Mouse (Mus musculus) limb, embryonic 15.5 days (tissue): ENCODE data around the gene Begain. TPM values are rescaled to one million over a fixed set of nuclear protein-coding genes. Genes with fewer than 3 reads are reported as not detected.

Experiments
- ATAC-seq: fragments of 200-750 bp; cut with Nextera tagmentation; 2 replicates; pipeline ENCODE4 v1.8.0; 2017; ENCODE audit warnings: low read depth, moderate TSS enrichment; ENCODE audit not compliant: insufficient number of reproducible peaks, low FRiP score, low TSS enrichment
- H3K27ac ChIP-seq: fragments of 300-500 bp; sonication (generic); 2 replicates; pipeline ENCODE4 v1.5.1; 2015; ENCODE audit warnings: moderate library complexity, mild to moderate bottlenecking, inconsistent platforms
- H3K27me3 ChIP-seq: fragments of 300-500 bp; sonication (generic); 2 replicates; pipeline ENCODE4 v1.6.1; 2015; ENCODE audit warnings: inconsistent platforms
- H3K36me3 ChIP-seq: fragments of 300-500 bp; sonication (generic); 2 replicates; pipeline ENCODE4 v1.6.1; 2015; ENCODE audit warnings: inconsistent platforms
- H3K4me1 ChIP-seq: fragments of 300-500 bp; sonication (generic); 2 replicates; pipeline ENCODE4 v1.6.1; 2015; ENCODE audit warnings: inconsistent platforms
- H3K4me2 ChIP-seq: fragments of 300-500 bp; sonication (generic); 2 replicates; pipeline ENCODE4 v1.6.1; 2015; ENCODE audit warnings: mild to moderate bottlenecking, inconsistent platforms
- H3K4me3 ChIP-seq: fragments of 300-500 bp; sonication (generic); 2 replicates; pipeline ENCODE4 v1.5.1; 2015; ENCODE audit warnings: mild to moderate bottlenecking, inconsistent platforms
- H3K9ac ChIP-seq: fragments of 300-500 bp; sonication (generic); 2 replicates; pipeline ENCODE4 v1.6.1; 2015; ENCODE audit warnings: inconsistent platforms
- H3K9me3 ChIP-seq: fragments of 300-500 bp; sonication (generic); 2 replicates; pipeline ENCODE4 v1.6.1; 2016; ENCODE audit warnings: inconsistent platforms
- WGBS: fragments of 180-500 bp; shearing (Covaris S2); methylation state at CpG from one replicate; pipeline ENCODE4 v1.1.7; 2015; 5-methylcytosine and 5-hydroxymethylcytosine counted together
- polyA plus RNA-seq: library from polyadenylated mRNA; unstranded; fragments of >200 nt; fragmentation: Nextera tagmentation; extraction: Ambion mirVana; gene quantifications from 2 replicates; pipeline ENCODE4 v1.2.1, GENCODE M21; 2015

Gene Begain
- 10.2 and 10.9 TPM in 2 replicates for polyA plus RNA-seq

- H3K4me1 ChIP-seq: peaks cover 20% of the 10 kb centered on the region
- H3K27me3 ChIP-seq: no peaks in the 10 kb centered on the region
- peak within 1 kb of the TSS; percentile 92 for H3K4me2 ChIP-seq
- no peaks in the 10 kb centered on the region for H3K9me3 ChIP-seq
- H3K36me3 ChIP-seq: no peaks in the 10 kb centered on the region
- peak; percentile 41; the same call in 1 of the 2 replicates for ATAC-seq
- H3K4me3 ChIP-seq: peak within 1 kb of the TSS; percentile 59
- H3K9ac ChIP-seq: peak within 1 kb of the TSS; percentile 78
- peak within 1 kb of the TSS; percentile 79 for H3K27ac ChIP-seq
- 1% methylated on average over 43 of the region's 48 CpGs for WGBS
These were observed at the start of gene Begain for GRCm38 (mm10) chr12:109068167-109068653. TSS of gene Begain (minus strand) at chr12:109068217.

GRCm38 (mm10) chr12:109115707-109116106 is 47.7 kb upstream of the Begain start:
- no peaks in the 10 kb centered on the region for H3K9me3 ChIP-seq
- no peak overlapping the region for H3K9ac ChIP-seq
- no peaks in the 10 kb centered on the region for H3K27me3 ChIP-seq
- H3K27ac ChIP-seq: no peak overlapping the region
- H3K4me1 ChIP-seq: peaks cover 19% of the 10 kb centered on the region
- no peak overlapping the region for H3K4me3 ChIP-seq
- H3K4me2 ChIP-seq: no peak overlapping the region
- no peak for ATAC-seq
- 64% methylated on average over 8 of the region's 8 CpGs for WGBS
- H3K36me3 ChIP-seq: no peaks in the 10 kb centered on the region

GRCm38 (mm10) chr12:109115161-109115560 is 47.1 kb upstream of the Begain start:
- no peak overlapping the region for H3K4me3 ChIP-seq
- H3K4me1 ChIP-seq: peaks cover 19% of the 10 kb centered on the region
- 61% methylated on average over 10 of the region's 10 CpGs for WGBS
- no peaks in the 10 kb centered on the region for H3K9me3 ChIP-seq
- no peaks in the 10 kb centered on the region for H3K27me3 ChIP-seq
- H3K4me2 ChIP-seq: no peak overlapping the region
- no peak for ATAC-seq
- H3K27ac ChIP-seq: no peak overlapping the region
- no peak overlapping the region for H3K9ac ChIP-seq
- H3K36me3 ChIP-seq: no peaks in the 10 kb centered on the region

GRCm38 (mm10) chr12:109112996-109113592 is 45.1 kb upstream of the Begain start:
- no peak for ATAC-seq
- Histone ChIP-seq H3K27me3 (no peaks in the 10 kb centered on the region), H3K9ac (no peak overlapping the region), H3K4me2 (no peak overlapping the region), H3K27ac (no peak overlapping the region), H3K36me3 (no peaks in the 10 kb centered on the region), H3K4me1 (peaks cover 19% of the 10 kb centered on the region), H3K9me3 (no peaks in the 10 kb centered on the region), H3K4me3 (no peak overlapping the region)
- 37% methylated on average over 10 of the region's 10 CpGs for WGBS

- WGBS: 27% methylated on average over 9 of the region's 9 CpGs
- Histone ChIP-seq H3K9ac (no peak overlapping the region), H3K4me3 (no peak overlapping the region), H3K27me3 (no peaks in the 10 kb centered on the region), H3K36me3 (no peaks in the 10 kb centered on the region), H3K9me3 (no peaks in the 10 kb centered on the region), H3K4me2 (no peak overlapping the region), H3K27ac (no peak overlapping the region), H3K4me1 (peaks cover 19% of the 10 kb centered on the region)
- no peak for ATAC-seq
These were observed 44.5 kb upstream of the Begain start for GRCm38 (mm10) chr12:109112354-109112995.

- no peaks in the 10 kb centered on the region for H3K27me3 ChIP-seq
- no peaks in the 10 kb centered on the region for H3K9me3 ChIP-seq
- H3K9ac ChIP-seq: no peak overlapping the region
- peaks cover 15% of the 10 kb centered on the region for H3K4me1 ChIP-seq
- no peak overlapping the region for H3K4me2 ChIP-seq
- no peak for ATAC-seq
- no peak overlapping the region for H3K4me3 ChIP-seq
- no peaks in the 10 kb centered on the region for H3K36me3 ChIP-seq
- WGBS: 83% methylated on average over 13 of the region's 13 CpGs
- H3K27ac ChIP-seq: no peak overlapping the region
These were observed 40.9 kb upstream of the Begain start for GRCm38 (mm10) chr12:109108911-109109310.

GRCm38 (mm10) chr12:109100381-109100780 is 32.4 kb upstream of the Begain start:
- no peaks in the 10 kb centered on the region for H3K9me3 ChIP-seq
- no peak overlapping the region for H3K4me2 ChIP-seq
- ATAC-seq: no peak
- H3K27me3 ChIP-seq: no peaks in the 10 kb centered on the region
- no peak overlapping the region for H3K9ac ChIP-seq
- no peak overlapping the region for H3K27ac ChIP-seq
- H3K4me3 ChIP-seq: no peak overlapping the region
- WGBS: 86% methylated on average over 7 of the region's 7 CpGs
- H3K4me1 ChIP-seq: no peaks in the 10 kb centered on the region
- no peaks in the 10 kb centered on the region for H3K36me3 ChIP-seq

- no peaks in the 10 kb centered on the region for H3K36me3 ChIP-seq
- 73% methylated on average over 13 of the region's 13 CpGs for WGBS
- no peak overlapping the region for H3K4me2 ChIP-seq
- no peaks in the 10 kb centered on the region for H3K27me3 ChIP-seq
- no peak overlapping the region for H3K9ac ChIP-seq
- H3K4me3 ChIP-seq: no peak overlapping the region
- no peaks in the 10 kb centered on the region for H3K9me3 ChIP-seq
- ATAC-seq: no peak
- no peaks in the 10 kb centered on the region for H3K4me1 ChIP-seq
- H3K27ac ChIP-seq: no peak overlapping the region
These were observed 22.6 kb upstream of the Begain start for GRCm38 (mm10) chr12:109090456-109091130.

GRCm38 (mm10) chr12:109090041-109090440 is 22.0 kb upstream of the Begain start:
- Histone ChIP-seq H3K4me2 (no peak overlapping the region), H3K9ac (no peak overlapping the region), H3K4me3 (no peak overlapping the region), H3K27ac (no peak overlapping the region), H3K4me1 (no peaks in the 10 kb centered on the region), H3K27me3 (no peaks in the 10 kb centered on the region), H3K9me3 (no peaks in the 10 kb centered on the region), H3K36me3 (no peaks in the 10 kb centered on the region)
- 88% methylated on average over 14 of the region's 14 CpGs for WGBS
- ATAC-seq: no peak

- H3K27me3 ChIP-seq: no peaks in the 10 kb centered on the region
- 83% methylated on average over 2 of the region's 2 CpGs for WGBS
- no peaks in the 10 kb centered on the region for H3K36me3 ChIP-seq
- H3K27ac ChIP-seq: no peak overlapping the region
- no peak overlapping the region for H3K9ac ChIP-seq
- H3K9me3 ChIP-seq: no peaks in the 10 kb centered on the region
- no peak for ATAC-seq
- no peak overlapping the region for H3K4me2 ChIP-seq
- H3K4me3 ChIP-seq: no peak overlapping the region
- H3K4me1 ChIP-seq: no peaks in the 10 kb centered on the region
These were observed 18.1 kb upstream of the Begain start for GRCm38 (mm10) chr12:109086111-109086510.

GRCm38 (mm10) chr12:109085674-109086073 is 17.7 kb upstream of the Begain start:
- no peak overlapping the region for H3K27ac ChIP-seq
- no peaks in the 10 kb centered on the region for H3K27me3 ChIP-seq
- no peak overlapping the region for H3K4me2 ChIP-seq
- H3K4me1 ChIP-seq: no peaks in the 10 kb centered on the region
- no peaks in the 10 kb centered on the region for H3K9me3 ChIP-seq
- H3K4me3 ChIP-seq: no peak overlapping the region
- H3K9ac ChIP-seq: no peak overlapping the region
- H3K36me3 ChIP-seq: no peaks in the 10 kb centered on the region
- WGBS: 75% methylated on average over 8 of the region's 8 CpGs
- no peak for ATAC-seq

GRCm38 (mm10) chr12:109085046-109085445 is 17.0 kb upstream of the Begain start:
- H3K4me1 ChIP-seq: no peaks in the 10 kb centered on the region
- 75% methylated on average over 5 of the region's 5 CpGs for WGBS
- no peak for ATAC-seq

More at GRCm38 (mm10) chr12:109085046-109085445, 17.0 kb upstream of the Begain start:
- Histone ChIP-seq H3K9me3 (no peaks in the 10 kb centered on the region), H3K4me3 (no peak overlapping the region), H3K36me3 (no peaks in the 10 kb centered on the region), H3K9ac (no peak overlapping the region), H3K27ac (no peak overlapping the region), H3K4me2 (no peak overlapping the region), H3K27me3 (no peaks in the 10 kb centered on the region)
